Mouse (Mus musculus) spleen, adult 10 weeks (tissue): ENCODE measurements around the gene Rhoc. TPM values are rescaled to one million over a fixed set of nuclear protein-coding genes. Genes with fewer than 3 reads are reported as not detected.

Source experiments
- polyA plus RNA-seq: library from polyadenylated mRNA; stranded (reverse); fragments of 350-450 nt; fragmentation: Illumina TruSeq; extraction: RNeasy Lipid Tissue Mini Kit (QIAGEN cat#74804); gene quantifications from one replicate; pipeline ENCODE4 v1.2.3, GENCODE M21; 2015; ENCODE audit warnings: low replicate concordance; ENCODE audit not compliant: insufficient read depth

Gene Rhoc
- polyA plus RNA-seq, result 17.6 TPM

DNA sequence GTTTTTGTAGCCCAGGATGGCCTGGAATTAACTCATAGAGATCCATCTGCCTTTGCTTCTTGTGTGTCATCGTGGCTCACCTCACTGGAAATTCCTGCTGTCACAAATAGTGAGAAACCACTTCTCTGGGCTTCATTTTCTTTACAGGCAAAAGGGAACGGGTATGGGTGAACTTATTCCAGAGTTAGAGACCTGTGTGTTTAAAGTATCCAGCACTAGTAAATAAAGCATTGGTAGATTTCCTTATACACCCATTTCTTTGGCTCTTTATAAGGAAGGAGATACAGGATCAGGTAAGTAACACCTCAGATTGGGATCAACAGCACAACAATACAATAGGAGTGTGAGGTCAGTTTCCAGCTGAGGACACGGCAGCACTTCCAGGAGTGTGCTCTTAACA is at the start of gene Rhoc:
TSS of gene Rhoc (plus strand) at position 301 of the 400 bp plus-strand sequence.

DNA sequence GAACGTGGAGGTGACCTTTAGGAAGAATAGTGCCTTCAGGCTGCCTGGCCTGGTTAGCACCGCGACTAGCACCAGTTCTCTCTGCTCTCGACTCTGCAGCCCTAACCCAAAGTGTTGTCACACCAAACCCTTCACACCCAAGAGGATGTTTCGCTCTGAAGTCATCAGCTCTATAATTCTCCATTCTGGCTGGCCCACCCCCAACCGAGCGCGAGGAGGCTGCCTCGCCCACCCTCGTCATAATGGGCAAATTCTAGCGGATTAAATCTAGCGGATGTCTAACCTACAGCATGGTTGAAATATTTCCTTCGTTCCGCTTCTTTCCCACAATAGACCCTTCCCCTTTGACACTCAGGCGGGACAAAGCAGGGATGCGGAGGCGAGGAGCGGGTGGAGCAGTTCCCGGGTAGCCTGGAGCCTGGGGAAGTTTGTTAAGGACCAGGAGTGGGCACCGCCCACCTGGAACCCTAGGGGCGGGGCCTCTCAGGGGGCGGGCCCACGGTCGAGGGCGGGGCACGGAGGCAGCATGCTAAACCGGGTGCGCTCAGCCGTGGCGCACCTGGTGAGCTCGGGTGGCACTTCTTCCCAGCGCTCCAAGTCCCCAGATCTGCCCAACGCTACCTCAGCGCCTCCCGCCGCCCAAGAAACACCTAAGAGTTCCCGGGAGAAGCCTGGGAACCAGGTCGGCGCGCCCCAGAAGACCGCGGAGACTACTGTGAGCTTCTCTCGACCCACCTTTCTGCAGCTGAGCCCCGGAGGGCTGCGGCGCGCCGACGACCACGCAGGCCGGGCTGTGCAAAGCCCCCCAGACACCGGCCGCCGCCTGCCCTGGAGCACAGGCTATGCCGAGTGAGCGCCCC is 7.4 kb upstream of the Rhoc start, which contains the start of gene Ppm1j:
TSS of gene Ppm1j (plus strand) at position 496 of the 860 bp plus-strand sequence.

DNA sequence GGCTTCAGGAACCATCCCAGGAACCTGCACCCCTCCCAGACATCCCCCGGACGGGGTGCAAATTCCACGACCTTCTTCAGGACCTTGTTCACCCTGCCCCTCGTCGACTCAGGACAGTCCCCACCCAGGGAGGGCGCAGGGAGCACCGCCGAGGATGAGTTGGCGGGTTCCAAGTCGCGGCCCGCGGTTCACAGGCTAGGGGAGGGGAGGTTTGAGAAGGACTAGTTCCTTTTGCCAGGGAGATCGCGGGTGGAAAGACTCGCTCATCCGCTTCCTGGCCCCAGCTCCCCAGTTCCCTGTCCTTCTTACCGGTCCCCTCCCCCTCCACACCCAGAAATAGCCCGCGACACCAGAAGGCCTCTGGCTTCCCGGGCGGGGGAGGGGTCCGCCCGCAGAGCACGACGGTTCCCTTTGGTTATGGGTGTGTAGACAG is 6.7 kb upstream of the Rhoc start, which contains the start of gene Fam19a3:
TSS of gene Fam19a3 (minus strand) at position 370 of the 433 bp plus-strand sequence.

DNA sequence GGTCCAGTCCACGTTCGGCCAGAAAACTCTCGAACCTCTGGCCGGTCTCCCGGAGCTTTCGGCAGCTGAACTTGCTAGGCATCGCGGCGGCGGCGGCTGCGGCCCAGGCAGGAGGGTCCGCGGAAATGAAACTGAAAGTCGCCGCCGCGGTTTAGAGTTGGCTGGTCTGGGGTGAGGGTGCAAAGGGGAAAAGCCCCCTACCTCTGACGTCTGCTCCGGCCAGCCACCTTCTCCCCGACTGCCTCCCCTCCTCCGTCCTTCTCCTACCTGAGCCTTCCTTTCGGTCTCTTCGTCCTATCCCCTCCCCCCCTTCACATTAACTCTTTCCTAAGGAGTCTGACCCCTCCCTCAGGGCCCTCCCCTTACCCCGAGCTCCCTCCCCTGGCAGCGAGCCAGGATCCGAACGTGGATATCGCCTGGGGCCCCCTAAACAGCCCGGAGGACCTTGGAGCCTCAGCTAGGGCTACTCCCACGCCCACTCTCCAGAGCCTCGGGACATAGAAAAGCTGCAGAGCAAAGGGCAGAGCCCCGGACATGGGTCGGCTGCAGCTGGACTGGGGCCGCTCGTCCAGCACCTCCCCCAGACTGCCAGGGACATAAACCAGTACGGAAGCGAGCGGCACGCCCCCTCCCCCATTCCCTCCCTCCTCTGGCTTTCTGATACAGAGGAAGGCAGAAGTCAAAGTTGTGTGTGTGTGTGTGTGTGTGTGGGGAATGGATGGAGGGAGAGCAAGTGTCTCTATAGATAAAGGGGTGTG is 30.0 kb downstream of the Rhoc start, which contains the start of gene Mov10:
TSS of gene Mov10 (minus strand) at position 573 of the 758 bp plus-strand sequence.

Other genes starting within 250 kb of the Rhoc start
- 49.9 TPM for gene Slc16a1, start 149.7 kb upstream of the Rhoc start, polyA plus RNA-seq
- gene Ppm1j, start 7.3 kb upstream of the Rhoc start, polyA plus RNA-seq, result 3.7 TPM
- 0.57 TPM for gene Fam19a3, start 6.5 kb upstream of the Rhoc start, polyA plus RNA-seq
- 11.7 TPM for gene Mov10, start 30.2 kb downstream of the Rhoc start, polyA plus RNA-seq
- 19.2 TPM for gene St7l, start 75.6 kb downstream of the Rhoc start, polyA plus RNA-seq
- 351 TPM for gene Capza1, start 76.1 kb downstream of the Rhoc start, polyA plus RNA-seq
- gene Wnt2b, start 173.5 kb downstream of the Rhoc start, polyA plus RNA-seq, result 0.80 TPM